Mouse (Mus musculus) erythroblast, embryonic 14.5 days (primary cell): ENCODE data around the gene Adgrl3. TPM values are rescaled to one million over a fixed set of nuclear protein-coding genes. Genes with fewer than 3 reads are reported as not detected.

Experiments
- H3K27me3 ChIP-seq: 2 replicates; pipeline ENCODE4 v1.6.1; 2012; ENCODE audit warnings: inconsistent platforms; ENCODE audit not compliant: control insufficient read depth
- H3K36me3 ChIP-seq: 2 replicates; pipeline ENCODE4 v1.6.1; 2012; ENCODE audit warnings: mild to moderate bottlenecking, inconsistent platforms; ENCODE audit not compliant: control insufficient read depth
- H3K4me1 ChIP-seq: 2 replicates; pipeline ENCODE4 v1.6.1; 2012; ENCODE audit warnings: inconsistent platforms; ENCODE audit not compliant: control insufficient read depth
- H3K4me3 ChIP-seq: replicated peaks from 2 replicates; pipeline ENCODE3; 2012; ENCODE audit warnings: moderate library complexity, mild to moderate bottlenecking, inconsistent platforms
- H3K9me3 ChIP-seq: 2 replicates; pipeline ENCODE4 v1.6.1; 2012; ENCODE audit warnings: low read length, inconsistent platforms, mixed read lengths; ENCODE audit not compliant: control insufficient read depth
- GATA1 ChIP-seq: IDR thresholded peaks from 2 replicates; pipeline ENCODE4 v1.6.1; 2012; ENCODE audit warnings: low read length, inconsistent platforms, mixed read lengths
- TAL1 ChIP-seq: IDR thresholded peaks from 3 replicates; pipeline ENCODE4 v1.6.1; 2012; ENCODE audit warnings: low read length, inconsistent platforms, mixed read lengths
- polyA plus RNA-seq: library from polyadenylated mRNA; stranded (reverse); fragments of >175 nt; gene quantifications from 2 replicates; pipeline ENCODE4 v1.2.3, GENCODE M21; 2012

Adgrl3 gene
- polyA plus RNA-seq, 1 experiment: not detected

DNA sequence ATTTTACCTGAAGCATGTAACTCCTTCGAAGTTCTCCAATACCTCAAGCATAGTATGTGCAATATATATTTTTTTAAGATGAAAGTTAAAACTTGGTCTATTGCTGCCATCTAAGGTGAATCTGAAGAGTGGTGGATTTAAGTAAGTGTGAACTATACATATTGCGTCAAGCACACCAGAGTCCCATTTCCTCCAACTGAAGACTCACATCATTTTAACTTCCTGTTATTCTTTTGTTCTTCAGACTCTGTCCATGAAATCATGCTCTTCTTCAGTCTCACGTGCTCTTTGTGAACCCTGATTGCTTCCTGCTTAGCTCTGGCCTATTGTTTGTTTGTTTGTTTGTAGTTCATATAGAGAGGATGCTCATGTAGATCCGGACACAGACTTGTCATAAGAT lies 307.0 kb downstream of the Adgrl3 start:
- no peaks in the 10 kb centered on the region for H3K4me1 ChIP-seq
- H3K4me3 ChIP-seq: no peak overlapping the region
- peaks cover 4% of the 10 kb centered on the region for H3K9me3 ChIP-seq
- no peaks in the 10 kb centered on the region for H3K36me3 ChIP-seq
- no peak for TF ChIP-seq GATA1
- TF ChIP-seq TAL1: no peak
- no peaks in the 10 kb centered on the region for H3K27me3 ChIP-seq

DNA sequence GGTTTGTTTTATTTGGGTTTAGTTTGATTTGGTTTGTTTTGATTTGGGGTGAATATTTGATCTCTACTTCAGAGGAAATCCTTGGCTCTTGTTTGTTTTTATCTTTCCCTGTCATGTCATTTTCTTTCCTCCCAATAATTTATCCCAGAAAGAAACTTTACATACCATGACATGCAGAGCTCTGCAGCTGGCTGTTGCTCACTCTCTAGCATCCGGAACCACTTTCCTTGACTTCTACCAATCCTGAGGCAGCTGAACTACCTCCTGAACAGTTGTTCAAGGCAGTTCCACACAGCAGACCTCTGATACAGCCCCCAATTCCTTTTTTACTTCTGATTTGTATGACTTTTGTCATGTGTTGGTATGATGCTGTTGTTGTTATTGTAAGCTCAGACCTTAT lies 307.5 kb downstream of the Adgrl3 start:
- TF ChIP-seq GATA1 (no peak), TAL1 (no peak)
- peaks cover 4% of the 10 kb centered on the region for H3K9me3 ChIP-seq

GRCm38 (mm10) chr5:81329571-81329971 lies 309.6 kb downstream of the Adgrl3 start:
- H3K36me3 ChIP-seq: no peaks in the 10 kb centered on the region
- no peak overlapping the region for H3K4me3 ChIP-seq
- H3K9me3 ChIP-seq: peaks cover 4% of the 10 kb centered on the region
- no peaks in the 10 kb centered on the region for H3K4me1 ChIP-seq
- no peaks in the 10 kb centered on the region for H3K27me3 ChIP-seq
- TF ChIP-seq TAL1 (no peak), GATA1 (no peak)

More for the DNA sequence above, 307.5 kb downstream of the Adgrl3 start:
- Histone ChIP-seq H3K36me3 (no peaks in the 10 kb centered on the region), H3K27me3 (no peaks in the 10 kb centered on the region), H3K4me1 (no peaks in the 10 kb centered on the region), H3K4me3 (no peak overlapping the region)

GRCm38 (mm10) chr5:81344330-81344729 lies 324.4 kb downstream of the Adgrl3 start:
- Histone ChIP-seq H3K27me3 (no peaks in the 10 kb centered on the region), H3K4me1 (no peaks in the 10 kb centered on the region), H3K36me3 (no peaks in the 10 kb centered on the region), H3K4me3 (no peak overlapping the region), H3K9me3 (no peaks in the 10 kb centered on the region; the same call in 1 of the 2 replicates)
- TF ChIP-seq GATA1 (no peak), TAL1 (no peak)

GRCm38 (mm10) chr5:81345096-81345435 lies 325.1 kb downstream of the Adgrl3 start:
- H3K9me3 ChIP-seq: no peaks in the 10 kb centered on the region; the same call in 1 of the 2 replicates
- H3K36me3 ChIP-seq: no peaks in the 10 kb centered on the region
- H3K4me1 ChIP-seq: no peaks in the 10 kb centered on the region
- no peaks in the 10 kb centered on the region for H3K27me3 ChIP-seq
- H3K4me3 ChIP-seq: no peak overlapping the region
- no peak for TF ChIP-seq GATA1
- TF ChIP-seq TAL1: no peak

DNA sequence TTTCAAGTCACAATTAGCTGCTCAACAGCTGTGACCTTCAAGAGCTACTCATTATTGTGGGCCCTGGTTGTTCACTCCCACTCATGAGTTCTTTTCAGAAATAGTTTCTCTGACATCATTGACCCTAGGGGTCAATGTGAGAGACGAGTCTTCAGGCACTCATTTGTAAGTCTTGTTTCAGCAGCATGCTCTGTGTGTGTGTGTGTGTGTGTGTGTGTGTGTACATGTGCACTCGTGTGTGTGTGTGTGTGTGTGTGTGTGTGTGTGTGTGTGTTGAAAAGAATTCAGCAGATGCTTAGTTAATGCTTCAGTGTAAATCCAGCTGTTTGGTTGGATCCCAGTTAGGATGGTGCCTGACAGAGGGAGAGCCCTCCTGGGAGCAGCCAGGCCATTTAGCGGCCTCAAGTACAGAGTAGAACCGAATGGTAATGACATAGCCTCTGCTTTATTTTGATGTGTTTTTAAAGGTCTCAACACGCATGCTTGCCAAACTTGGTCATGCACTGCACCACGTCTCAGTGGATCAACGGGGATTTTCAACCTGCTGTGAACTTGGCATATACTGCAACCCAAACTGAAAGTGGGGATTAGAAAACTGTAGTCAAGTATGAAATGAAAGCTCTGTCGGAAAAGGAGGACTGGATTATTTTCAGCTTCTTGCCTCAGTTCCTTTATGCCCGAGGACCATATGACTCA lies 325.6 kb downstream of the Adgrl3 start:
- Histone ChIP-seq H3K27me3 (no peaks in the 10 kb centered on the region), H3K4me1 (no peaks in the 10 kb centered on the region), H3K36me3 (no peaks in the 10 kb centered on the region), H3K4me3 (no peak overlapping the region), H3K9me3 (no peaks in the 10 kb centered on the region; the same call in 1 of the 2 replicates)
- TF ChIP-seq GATA1 (no peak), TAL1 (no peak)

DNA sequence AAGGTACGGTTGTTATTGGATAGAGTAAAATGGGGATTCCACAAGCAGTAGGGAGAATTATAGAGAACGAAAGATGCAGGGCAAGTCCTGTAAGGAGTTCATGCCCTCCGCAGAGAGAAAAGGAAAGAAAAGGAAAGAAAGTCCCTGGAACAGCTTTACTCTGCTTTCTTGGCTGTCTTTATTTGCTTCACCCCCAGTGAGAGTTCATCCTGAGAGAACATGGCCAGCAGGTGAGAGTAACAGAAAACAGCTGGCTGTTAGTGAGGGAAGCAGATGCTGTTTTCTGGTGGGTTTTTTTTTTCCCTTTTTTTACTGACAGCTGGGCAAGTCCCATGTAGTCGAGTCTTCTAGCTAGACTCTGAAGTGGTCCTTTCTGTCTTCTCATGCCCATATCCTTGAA lies 327.6 kb downstream of the Adgrl3 start:
- H3K4me1 ChIP-seq: no peaks in the 10 kb centered on the region
- no peaks in the 10 kb centered on the region for H3K27me3 ChIP-seq
- no peaks in the 10 kb centered on the region; the same call in 1 of the 2 replicates for H3K9me3 ChIP-seq
- no peak overlapping the region for H3K4me3 ChIP-seq
- TF ChIP-seq TAL1 (no peak), GATA1 (no peak)
- no peaks in the 10 kb centered on the region for H3K36me3 ChIP-seq

- H3K4me3 ChIP-seq: no peak overlapping the region
- no peaks in the 10 kb centered on the region for H3K27me3 ChIP-seq
- H3K9me3 ChIP-seq: peaks cover 3% of the 10 kb centered on the region; the same call in 1 of the 2 replicates
- TF ChIP-seq TAL1: no peak
- TF ChIP-seq GATA1: no peak
- no peaks in the 10 kb centered on the region for H3K36me3 ChIP-seq
- H3K4me1 ChIP-seq: no peaks in the 10 kb centered on the region
Measured at GRCm38 (mm10) chr5:81359560-81359959, 339.6 kb downstream of the Adgrl3 start.

- Histone ChIP-seq H3K27me3 (no peaks in the 10 kb centered on the region), H3K36me3 (no peaks in the 10 kb centered on the region), H3K9me3 (peaks cover 3% of the 10 kb centered on the region; the same call in 1 of the 2 replicates), H3K4me3 (no peak overlapping the region), H3K4me1 (no peaks in the 10 kb centered on the region)
- TF ChIP-seq TAL1 (no peak), GATA1 (no peak)
Measured at GRCm38 (mm10) chr5:81364198-81364643, 344.3 kb downstream of the Adgrl3 start.
